ENCODE assay signal across 16 mouse cellular contexts in the genomic region with DNA sequence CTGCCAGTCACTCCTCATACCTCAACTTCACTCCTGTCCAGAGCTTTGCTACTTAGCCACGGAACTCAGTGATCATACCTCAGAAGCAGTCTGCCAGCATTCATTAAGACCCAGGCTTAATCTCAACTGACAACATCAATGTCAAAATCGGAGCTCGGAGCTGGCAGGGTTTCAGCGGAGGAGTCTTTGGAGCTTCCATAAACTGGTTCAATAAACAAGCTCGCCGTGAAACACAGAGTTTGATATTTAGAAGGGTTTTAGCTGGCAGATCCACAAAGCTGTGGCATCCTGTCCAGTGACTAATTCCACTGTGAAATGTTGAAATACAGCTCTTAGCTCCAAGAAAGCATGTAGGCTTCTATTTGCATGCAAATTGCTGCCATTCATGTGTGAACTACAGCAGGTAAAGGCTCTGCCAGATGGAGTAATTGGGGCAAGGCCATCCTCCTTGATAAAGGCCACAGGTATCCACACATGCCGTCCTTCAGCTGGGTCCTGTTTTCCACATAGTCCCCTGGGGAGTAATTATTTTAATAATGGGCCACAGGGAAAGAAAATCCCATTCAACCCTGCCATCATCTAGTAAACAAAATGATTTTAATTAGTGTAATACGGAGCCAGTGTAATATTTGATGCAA.
DNase-seq lines count a peak whose midpoint lies in the region; ATAC-seq lines count a peak whose summit lies in the region.
"Had no signal": no experiment of that assay in that cellular context is flagged by ENCODE, and none has a peak within 500 bp of the region (broad histone marks: within the 10 kb centered on the region; RNA-seq: fewer than 3 reads in every experiment).

No protein-coding gene starts in this region.

- no peak overlapping the region for H3K27ac ChIP-seq in forebrain, embryonic 14.5 days (ENCODE audit: low read depth, low read length)
- no peak overlapping the region for H3K27ac ChIP-seq in forebrain, embryonic 11.5 days (ENCODE audit: low read depth, low read length)
- no peak overlapping the region for H3K27ac ChIP-seq in midbrain, embryonic 14.5 days (replicated peaks; ENCODE audit: low read depth, low read length)
- no peak overlapping the region for H3K27ac ChIP-seq in midbrain, embryonic 10.5 days (replicated peaks)
- no peak overlapping the region for H3K27ac ChIP-seq in forebrain, embryonic 16.5 days (ENCODE audit: low read length)
- H3K27ac ChIP-seq in heart, embryonic 12.5 days (ENCODE audit: poor library complexity, severe bottlenecking), result no peak overlapping the region
- H3K27ac ChIP-seq: embryonic facial prominence, embryonic 13.5 days; heart, embryonic 10.5 days; kidney, postnatal 0 days; midbrain, embryonic 12.5 days had no signal

- no peaks in the 10 kb centered on the region for H3K9me3 ChIP-seq in forebrain, embryonic 14.5 days (replicated peaks; ENCODE audit: control insufficient read depth, low read length)
- H3K9me3 ChIP-seq in forebrain, embryonic 11.5 days (ENCODE audit: control insufficient read depth, low read length), result no peaks in the 10 kb centered on the region
- no peaks in the 10 kb centered on the region for H3K9me3 ChIP-seq in midbrain, embryonic 14.5 days (ENCODE audit: control insufficient read depth, low read length)
- no peaks in the 10 kb centered on the region for H3K9me3 ChIP-seq in midbrain, embryonic 10.5 days (replicated peaks)
- H3K9me3 ChIP-seq in forebrain, embryonic 16.5 days (ENCODE audit: control insufficient read depth, low read length), result no peaks in the 10 kb centered on the region
- H3K9me3 ChIP-seq in heart, embryonic 12.5 days (replicated peaks), result no peaks in the 10 kb centered on the region
- H3K9me3 ChIP-seq: embryonic facial prominence, embryonic 13.5 days; heart, embryonic 10.5 days; midbrain, embryonic 12.5 days had no signal

- ATAC-seq in forebrain, embryonic 14.5 days, result peak; percentile 70
- no peak for ATAC-seq in forebrain, embryonic 11.5 days (replicated peaks; ENCODE audit: low FRiP score)
- no peak for ATAC-seq in midbrain, embryonic 14.5 days (ENCODE audit: low FRiP score, low TSS enrichment)
- ATAC-seq in forebrain, embryonic 16.5 days, result peak; percentile 23; the same call in 1 of the 2 replicates
- no peak for ATAC-seq in heart, embryonic 12.5 days (ENCODE audit: insufficient number of reproducible peaks, low FRiP score)

- H3K4me2 ChIP-seq in forebrain, embryonic 14.5 days (ENCODE audit: low read length), result no peak overlapping the region
- no peak overlapping the region for H3K4me2 ChIP-seq in forebrain, embryonic 11.5 days (ENCODE audit: low read depth, low read length, severe bottlenecking)
- no peak overlapping the region for H3K4me2 ChIP-seq in midbrain, embryonic 14.5 days (ENCODE audit: low read length)
- H3K4me2 ChIP-seq in forebrain, embryonic 16.5 days (ENCODE audit: low read length), result no peak overlapping the region
- no peak overlapping the region for H3K4me2 ChIP-seq in heart, embryonic 12.5 days
- H3K4me2 ChIP-seq: embryonic facial prominence, embryonic 13.5 days; midbrain, embryonic 12.5 days had no signal

- 27% methylated on average over 8 of the region's 8 CpGs for WGBS in forebrain, embryonic 14.5 days
- WGBS in forebrain, embryonic 11.5 days, result 79% methylated on average over 8 of the region's 8 CpGs
- 53% methylated on average over 8 of the region's 8 CpGs for WGBS in midbrain, embryonic 14.5 days
- WGBS in midbrain, embryonic 10.5 days, result 85% methylated on average over 8 of the region's 8 CpGs
- WGBS in forebrain, embryonic 16.5 days, result 27% methylated on average over 8 of the region's 8 CpGs
- 84% methylated on average over 8 of the region's 8 CpGs for WGBS in heart, embryonic 12.5 days

- H3K4me1 ChIP-seq in forebrain, embryonic 14.5 days (ENCODE audit: control insufficient read depth, insufficient read depth, low read length), result peaks cover 8% of the 10 kb centered on the region
- H3K4me1 ChIP-seq in forebrain, embryonic 11.5 days (replicated peaks; ENCODE audit: control insufficient read depth, insufficient read depth, low read length), result peaks cover 3% of the 10 kb centered on the region; the same call in 1 of the 2 replicates
- H3K4me1 ChIP-seq in midbrain, embryonic 14.5 days (ENCODE audit: control insufficient read depth, insufficient read depth, low read length), result peaks cover 3% of the 10 kb centered on the region; the same call in 1 of the 2 replicates
- peaks cover 7% of the 10 kb centered on the region for H3K4me1 ChIP-seq in midbrain, embryonic 10.5 days
- peaks cover 13% of the 10 kb centered on the region for H3K4me1 ChIP-seq in forebrain, embryonic 16.5 days (replicated peaks; ENCODE audit: control insufficient read depth, insufficient read depth, low read length)
- no peaks in the 10 kb centered on the region for H3K4me1 ChIP-seq in heart, embryonic 12.5 days (replicated peaks)
- H3K4me1 ChIP-seq: embryonic facial prominence, embryonic 13.5 days; heart, embryonic 10.5 days had no signal

- no peak overlapping the region for H3K4me3 ChIP-seq in forebrain, embryonic 14.5 days (ENCODE audit: low read depth, low read length)
- no peak overlapping the region for H3K4me3 ChIP-seq in forebrain, embryonic 11.5 days (ENCODE audit: low read depth, low read length)
- no peak overlapping the region for H3K4me3 ChIP-seq in midbrain, embryonic 14.5 days (replicated peaks; ENCODE audit: low read depth, low read length)
- no peak overlapping the region for H3K4me3 ChIP-seq in midbrain, embryonic 10.5 days
- no peak overlapping the region for H3K4me3 ChIP-seq in forebrain, embryonic 16.5 days (replicated peaks; ENCODE audit: low read length)
- no peak overlapping the region for H3K4me3 ChIP-seq in heart, embryonic 12.5 days
- H3K4me3 ChIP-seq: embryonic facial prominence, embryonic 13.5 days; heart, embryonic 10.5 days; midbrain, embryonic 12.5 days had no signal

- DNase-seq in forebrain, embryonic 14.5 days (ENCODE audit: low spot score), result peak; percentile 68
- DNase-seq in forebrain, embryonic 11.5 days (ENCODE audit: low spot score), result no peak
- peak; percentile 45 for DNase-seq in midbrain, embryonic 14.5 days
- DNase-seq in midbrain, embryonic 10.5 days (ENCODE audit: low spot score), result no peak
- peak; percentile 20 for DNase-seq in brain, adult 2 months (ENCODE audit: low read depth, low spot score)
- DNase-seq: adrenal gland, postnatal 14 days; gastrocnemius, postnatal 10 days; kidney, adult 18-20 months; thymus, adult 18-20 months; thymus, postnatal 4 days had no signal

- H3K27me3 ChIP-seq in forebrain, embryonic 14.5 days (replicated peaks; ENCODE audit: control insufficient read depth, insufficient read depth, low read length), result no peaks in the 10 kb centered on the region
- H3K27me3 ChIP-seq in forebrain, embryonic 11.5 days (ENCODE audit: control insufficient read depth, insufficient read depth, low read length), result no peaks in the 10 kb centered on the region
- no peaks in the 10 kb centered on the region for H3K27me3 ChIP-seq in midbrain, embryonic 14.5 days (ENCODE audit: control insufficient read depth, insufficient read depth, low read length)
- H3K27me3 ChIP-seq in midbrain, embryonic 10.5 days (ENCODE audit: low read depth, poor library complexity, severe bottlenecking), result peaks cover 15% of the 10 kb centered on the region; the same call in 1 of the 2 replicates
- H3K27me3 ChIP-seq in forebrain, embryonic 16.5 days (replicated peaks; ENCODE audit: control insufficient read depth, insufficient read depth, low read length), result no peaks in the 10 kb centered on the region
- no peaks in the 10 kb centered on the region; the same call in 1 of the 2 replicates for H3K27me3 ChIP-seq in heart, embryonic 12.5 days (replicated peaks)
- H3K27me3 ChIP-seq: midbrain, embryonic 12.5 days had no signal

- no peaks in the 10 kb centered on the region for H3K36me3 ChIP-seq in forebrain, embryonic 14.5 days (ENCODE audit: control insufficient read depth, insufficient read depth, low read length)
- H3K36me3 ChIP-seq in forebrain, embryonic 11.5 days (ENCODE audit: control insufficient read depth, insufficient read depth, low read length), result no peaks in the 10 kb centered on the region
- H3K36me3 ChIP-seq in midbrain, embryonic 14.5 days (ENCODE audit: control insufficient read depth, insufficient read depth, low read length), result no peaks in the 10 kb centered on the region
- no peaks in the 10 kb centered on the region for H3K36me3 ChIP-seq in midbrain, embryonic 10.5 days
- no peaks in the 10 kb centered on the region for H3K36me3 ChIP-seq in forebrain, embryonic 16.5 days (ENCODE audit: control insufficient read depth, insufficient read depth)
- H3K36me3 ChIP-seq in heart, embryonic 12.5 days, result no peaks in the 10 kb centered on the region
- H3K36me3 ChIP-seq: embryonic facial prominence, embryonic 13.5 days; heart, embryonic 10.5 days; midbrain, embryonic 12.5 days had no signal

- H3K9ac ChIP-seq in forebrain, embryonic 14.5 days (ENCODE audit: low read length), result no peak overlapping the region
- H3K9ac ChIP-seq in forebrain, embryonic 11.5 days (ENCODE audit: low read length), result no peak overlapping the region
- H3K9ac ChIP-seq in midbrain, embryonic 14.5 days (replicated peaks; ENCODE audit: low read length), result no peak overlapping the region
- H3K9ac ChIP-seq in forebrain, embryonic 16.5 days (replicated peaks; ENCODE audit: low read depth, low read length), result no peak overlapping the region
- H3K9ac ChIP-seq in heart, embryonic 12.5 days, result no peak overlapping the region
- H3K9ac ChIP-seq: embryonic facial prominence, embryonic 13.5 days; midbrain, embryonic 12.5 days had no signal

Comparison
In these comparisons a context has a peak if more than half of its experiments do, and no peak if none do; other contexts are left out.
1. ATAC-seq: peak in forebrain, embryonic 14.5 days (single experiment) and forebrain, embryonic 16.5 days (single experiment); none in forebrain, embryonic 11.5 days (single experiment), midbrain, embryonic 14.5 days (single experiment) and heart, embryonic 12.5 days (single experiment).
2. DNase-seq: peak in forebrain, embryonic 14.5 days (single experiment), midbrain, embryonic 14.5 days (single experiment) and brain, adult 2 months (single experiment); none in forebrain, embryonic 11.5 days (single experiment) and midbrain, embryonic 10.5 days (single experiment).